ENCODE assay signal across 22 mouse cellular contexts in genomic region chr7:76049342-76049741, GRCm38 (mm10).
DNase-seq lines count a peak whose midpoint lies in the region; ATAC-seq lines count a peak whose summit lies in the region.
"Had no signal": no experiment of that assay in that cellular context is flagged by ENCODE, and none has a peak within 500 bp of the region (broad histone marks: within the 10 kb centered on the region; RNA-seq: fewer than 3 reads in every experiment).

No protein-coding gene starts in this region.

- 65% methylated on average over 2 of the region's 2 CpGs for WGBS in intestine, embryonic 16.5 days
- WGBS in embryonic facial prominence, embryonic 10.5 days, result 86% methylated on average over 2 of the region's 2 CpGs
- WGBS in midbrain, embryonic 15.5 days, result 83% methylated on average over 2 of the region's 2 CpGs

- intact Hi-C loops in left cerebral cortex, postnatal 10 days (cut with DNase I), result no loop called here

- peak; percentile 27 for ATAC-seq in inflammation-experienced regulatory T-cells, adult 6 months
- ATAC-seq in intestine, embryonic 16.5 days, result peak; percentile 62
- ATAC-seq in midbrain, embryonic 15.5 days (replicated peaks), result no peak
- ATAC-seq: activated CD4-positive, CD25-positive, alpha-beta regulatory T cell, adult 4 months; forebrain, embryonic 13.5 days; forebrain, embryonic 16.5 days; Patski had no signal

- H3K36me3 ChIP-seq in intestine, embryonic 16.5 days (ENCODE audit: control insufficient read depth, insufficient read depth, low read length), result no peaks in the 10 kb centered on the region
- no peaks in the 10 kb centered on the region for H3K36me3 ChIP-seq in embryonic facial prominence, embryonic 10.5 days (replicated peaks)
- no peaks in the 10 kb centered on the region for H3K36me3 ChIP-seq in midbrain, embryonic 15.5 days (replicated peaks)
- H3K36me3 ChIP-seq: embryonic facial prominence, embryonic 12.5 days had no signal

- H3K4me3 ChIP-seq in intestine, embryonic 16.5 days (ENCODE audit: low read length), result no peak overlapping the region
- no peak overlapping the region for H3K4me3 ChIP-seq in embryonic facial prominence, embryonic 10.5 days
- H3K4me3 ChIP-seq in midbrain, embryonic 15.5 days, result no peak overlapping the region
- H3K4me3 ChIP-seq: embryonic facial prominence, embryonic 12.5 days; forebrain, embryonic 13.5 days had no signal

- H3K9me3 ChIP-seq in intestine, embryonic 16.5 days (ENCODE audit: control insufficient read depth, low read length), result no peaks in the 10 kb centered on the region
- H3K9me3 ChIP-seq in embryonic facial prominence, embryonic 10.5 days, result no peaks in the 10 kb centered on the region
- no peaks in the 10 kb centered on the region for H3K9me3 ChIP-seq in midbrain, embryonic 15.5 days
- H3K9me3 ChIP-seq: embryonic facial prominence, embryonic 12.5 days; forebrain, embryonic 13.5 days had no signal

- H3K4me1 ChIP-seq in intestine, embryonic 16.5 days (ENCODE audit: control insufficient read depth, insufficient read depth, low read length), result no peaks in the 10 kb centered on the region
- H3K4me1 ChIP-seq in embryonic facial prominence, embryonic 10.5 days, result no peaks in the 10 kb centered on the region
- no peaks in the 10 kb centered on the region for H3K4me1 ChIP-seq in midbrain, embryonic 15.5 days
- H3K4me1 ChIP-seq: embryonic facial prominence, embryonic 12.5 days; forebrain, embryonic 13.5 days had no signal

- H3K4me2 ChIP-seq in intestine, embryonic 16.5 days (ENCODE audit: low read depth, low read length), result no peak overlapping the region
- H3K4me2 ChIP-seq in midbrain, embryonic 15.5 days, result no peak overlapping the region
- H3K4me2 ChIP-seq: embryonic facial prominence, embryonic 12.5 days; forebrain, embryonic 13.5 days had no signal

- no peak overlapping the region for H3K9ac ChIP-seq in intestine, embryonic 16.5 days (ENCODE audit: low read depth, low read length)
- no peak overlapping the region for H3K9ac ChIP-seq in midbrain, embryonic 15.5 days
- H3K9ac ChIP-seq: embryonic facial prominence, embryonic 12.5 days; forebrain, embryonic 13.5 days had no signal

- H3K27me3 ChIP-seq in intestine, embryonic 16.5 days (replicated peaks; ENCODE audit: control insufficient read depth, insufficient read depth, low read length), result no peaks in the 10 kb centered on the region
- no peaks in the 10 kb centered on the region for H3K27me3 ChIP-seq in embryonic facial prominence, embryonic 10.5 days (replicated peaks; ENCODE audit: low read depth, poor library complexity, severe bottlenecking)
- no peaks in the 10 kb centered on the region for H3K27me3 ChIP-seq in midbrain, embryonic 15.5 days (replicated peaks)
- H3K27me3 ChIP-seq: embryonic facial prominence, embryonic 12.5 days; forebrain, embryonic 13.5 days had no signal

- DNase-seq in 416B (ENCODE audit: low read depth), result peak; percentile 19
- DNase-seq in Muller cell, postnatal 12 days (ENCODE audit: inconsistent ontology term), result peak; percentile 81
- no peak for DNase-seq in B cell, adult 2 months
- no peak for DNase-seq in embryonic facial prominence, embryonic 10.5 days (ENCODE audit: low spot score)
- DNase-seq in left cerebral cortex, postnatal 10 days (ENCODE audit: extremely low spot score in 1 of 2, low spot score in 2 of 2), result no peak
- DNase-seq: adrenal gland, adult 8-10 months; adrenal gland, postnatal 14 days; adrenal gland, postnatal 36 days; cerebellum, adult 11-12 months; cerebellum, adult 2 months; cerebellum, adult 9-10 months; cerebellum, postnatal 10 days; cerebellum, postnatal 25 days; embryo, embryonic 11 days had no signal

- no peak overlapping the region for H3K27ac ChIP-seq in intestine, embryonic 16.5 days (ENCODE audit: low read length)
- H3K27ac ChIP-seq in embryonic facial prominence, embryonic 10.5 days (replicated peaks), result no peak overlapping the region
- H3K27ac ChIP-seq in midbrain, embryonic 15.5 days, result no peak overlapping the region
- H3K27ac ChIP-seq: embryonic facial prominence, embryonic 12.5 days; forebrain, embryonic 13.5 days had no signal

Comparison
In these comparisons a context has a peak if more than half of its experiments do, and no peak if none do; other contexts are left out.
1. DNase-seq: peak in 416B (single experiment) and Muller cell, postnatal 12 days (single experiment); none in B cell, adult 2 months (0 of 2), embryonic facial prominence, embryonic 10.5 days (single experiment) and left cerebral cortex, postnatal 10 days (0 of 2).